Mouse (Mus musculus) heart, postnatal 0 days (tissue): Measurements from ENCODE around the gene Rhobtb3.

Experiments used
- CTCF ChIP-seq: IDR thresholded peaks from 2 replicates; pipeline ENCODE4 v1.5.1; 2016; ENCODE audit warnings: antibody characterized with exemption, control low read depth, low read depth
- EP300 ChIP-seq: IDR thresholded peaks from 2 replicates; pipeline ENCODE4 v1.6.1; 2016; ENCODE audit warnings: antibody characterized with exemption, low read depth

- no peak for TF ChIP-seq EP300
- TF ChIP-seq CTCF: no peak
Observed at GRCm38 (mm10) chr13:75847027-75847426, 96.7 kb downstream of the Rhobtb3 start.
